Mouse (Mus musculus): ENCODE results near the gene Galnt16.

DNA sequence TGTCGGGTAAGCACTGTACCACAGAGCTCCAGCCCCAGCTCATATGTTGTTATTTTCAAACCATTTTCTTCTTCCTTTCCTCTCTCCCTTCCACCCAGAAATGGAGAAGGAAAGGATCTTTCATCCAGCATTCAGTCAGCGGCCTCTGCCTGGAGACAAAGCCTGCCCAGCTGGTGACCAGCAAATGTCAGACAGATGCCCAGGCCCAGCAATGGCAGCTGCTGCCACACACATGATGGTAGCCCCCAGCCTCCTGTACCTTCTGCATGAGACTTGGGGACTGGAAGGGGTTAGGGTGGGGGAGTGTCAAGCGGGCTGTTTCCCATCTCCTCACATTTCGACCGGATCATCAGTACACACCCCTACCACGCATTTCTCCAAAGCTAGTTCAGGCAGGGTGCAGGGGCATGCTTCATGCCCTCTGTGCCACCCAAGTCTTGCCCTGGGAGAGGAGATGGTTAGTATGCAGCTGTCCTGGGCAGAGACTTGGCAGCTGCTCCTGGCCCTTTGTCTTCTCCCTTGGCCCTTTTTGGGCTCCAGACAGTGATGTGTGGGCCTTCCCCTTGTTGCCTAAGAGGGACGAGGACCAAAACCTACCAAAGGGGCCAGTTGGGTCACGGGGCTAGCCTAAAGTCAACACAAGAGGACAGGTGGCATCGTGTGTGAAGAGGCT lies 83.7 kb downstream of the Galnt16 start:
- TF ChIP-seq MYOD1 (IDR thresholded peaks at IDR 0.05; ENCODE audit: control insufficient read depth in 1 of 3, insufficient read length in 2 of 3, low read depth in 2 of 3) (peak in 2 of 3 experiments; percentile 84 to 87), POLR2A (IDR thresholded peaks at IDR 0.05; ENCODE audit: insufficient read length, low read depth) (no peak), TCF3 (IDR thresholded peaks at IDR 0.05; ENCODE audit: insufficient read length, low read depth) (peak; percentile 84), MAX (IDR thresholded peaks at IDR 0.05; ENCODE audit: low read depth) (no peak), E2F4 (IDR thresholded peaks at IDR 0.05; ENCODE audit: insufficient read depth) (no peak), POLR2AphosphoS2 (IDR thresholded peaks at IDR 0.05; ENCODE audit: insufficient read length, low read depth) (no peak)

All from myocyte (in vitro differentiated cells).